ENCODE assay signal across 8 mouse cellular contexts in the genomic region with DNA sequence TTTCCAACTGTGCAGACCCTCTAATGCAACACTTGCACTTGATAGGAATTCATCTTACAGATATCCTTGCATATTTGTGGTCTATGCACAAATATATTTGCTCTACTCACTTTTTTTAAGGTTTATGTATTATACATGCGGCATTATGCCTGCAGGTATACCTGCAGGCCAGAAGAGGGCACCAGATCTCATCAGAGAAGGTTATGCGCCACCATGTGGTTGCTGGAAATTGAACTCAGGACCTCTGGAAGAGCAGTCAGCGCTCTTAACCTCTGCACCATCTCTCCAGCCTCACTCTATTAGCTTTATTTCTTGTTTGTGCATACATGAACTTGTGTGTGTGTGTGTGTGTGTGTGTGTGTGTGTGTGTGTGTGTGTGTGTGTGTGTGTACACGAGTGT. TPM values are rescaled to one million over a fixed set of nuclear protein-coding genes. Genes with fewer than 3 reads are reported as not detected.
DNase-seq lines count a peak whose midpoint lies in the region; ATAC-seq and TF ChIP-seq lines count a peak whose summit lies in the region.

No protein-coding gene starts in this region.

- no peaks in the 10 kb centered on the region for H3K9me3 ChIP-seq in forebrain, postnatal 0 days (ENCODE audit: low read length)
- H3K9me3 ChIP-seq in forebrain, embryonic 16.5 days (ENCODE audit: control insufficient read depth, low read length), result no peaks in the 10 kb centered on the region
- no peaks in the 10 kb centered on the region for H3K9me3 ChIP-seq in embryonic facial prominence, embryonic 11.5 days (replicated peaks; ENCODE audit: control insufficient read depth, low read length)

- no peak overlapping the region for H3K4me3 ChIP-seq in forebrain, postnatal 0 days (ENCODE audit: low read depth, low read length)
- no peak overlapping the region for H3K4me3 ChIP-seq in forebrain, embryonic 16.5 days (replicated peaks; ENCODE audit: low read length)
- no peak overlapping the region for H3K4me3 ChIP-seq in embryonic facial prominence, embryonic 11.5 days (ENCODE audit: low read depth, low read length)

- H3K4me2 ChIP-seq in forebrain, postnatal 0 days (ENCODE audit: low read depth), result no peak overlapping the region
- H3K4me2 ChIP-seq in forebrain, embryonic 16.5 days (ENCODE audit: low read length), result no peak overlapping the region
- no peak overlapping the region for H3K4me2 ChIP-seq in embryonic facial prominence, embryonic 11.5 days (ENCODE audit: low read depth, low read length)

- H3K27me3 ChIP-seq in forebrain, postnatal 0 days (ENCODE audit: insufficient read depth, low read length), result no peaks in the 10 kb centered on the region; the same call in 1 of the 2 replicates
- H3K27me3 ChIP-seq in forebrain, embryonic 16.5 days (replicated peaks; ENCODE audit: control insufficient read depth, insufficient read depth, low read length), result no peaks in the 10 kb centered on the region
- H3K27me3 ChIP-seq in embryonic facial prominence, embryonic 11.5 days (ENCODE audit: control insufficient read depth, insufficient read depth, low read length), result no peaks in the 10 kb centered on the region

- ATAC-seq in forebrain, postnatal 0 days, result no peak
- ATAC-seq in forebrain, embryonic 16.5 days, result no peak
- no peak for ATAC-seq in embryonic facial prominence, embryonic 11.5 days (replicated peaks; ENCODE audit: insufficient number of reproducible peaks, low FRiP score, low TSS enrichment, low read depth)
- ATAC-seq in megakaryocyte-erythroid progenitor cell, adult 5-6 weeks (replicated peaks; ENCODE audit: low FRiP score, low TSS enrichment, poor library complexity, severe bottlenecking), result peak; percentile 63

- DNase-seq in forebrain, postnatal 0 days, result no peak
- DNase-seq in right cerebral cortex, postnatal 4 days, result peak; percentile 41
- DNase-seq in right cerebral cortex, postnatal 10 days (ENCODE audit: low spot score in 2 of 2), result no peak
- peak; percentile 67 for DNase-seq in embryonic facial prominence, embryonic 11.5 days (ENCODE audit: low spot score)
- DNase-seq in ovary, postnatal 36 days (ENCODE audit: low spot score), result no peak
- DNase-seq in urinary bladder, postnatal 10 days (ENCODE audit: low spot score), result no peak

- peak; percentile 79 for TF ChIP-seq CTCF in forebrain, postnatal 0 days (IDR thresholded peaks at IDR 0.05; ENCODE audit: low read depth)

- no peaks in the 10 kb centered on the region for H3K36me3 ChIP-seq in forebrain, postnatal 0 days (ENCODE audit: insufficient read depth)
- no peaks in the 10 kb centered on the region for H3K36me3 ChIP-seq in forebrain, embryonic 16.5 days (ENCODE audit: control insufficient read depth, insufficient read depth)
- no peaks in the 10 kb centered on the region for H3K36me3 ChIP-seq in embryonic facial prominence, embryonic 11.5 days (replicated peaks; ENCODE audit: control insufficient read depth, insufficient read depth, low read depth, low read length)

- H3K27ac ChIP-seq in forebrain, postnatal 0 days (ENCODE audit: low read depth, low read length), result no peak overlapping the region
- H3K27ac ChIP-seq in forebrain, embryonic 16.5 days (ENCODE audit: low read length), result no peak overlapping the region
- no peak overlapping the region for H3K27ac ChIP-seq in embryonic facial prominence, embryonic 11.5 days (replicated peaks; ENCODE audit: low read depth, low read length)

- H3K4me1 ChIP-seq in forebrain, postnatal 0 days (ENCODE audit: insufficient read depth), result no peaks in the 10 kb centered on the region
- H3K4me1 ChIP-seq in forebrain, embryonic 16.5 days (replicated peaks; ENCODE audit: control insufficient read depth, insufficient read depth, low read length), result no peaks in the 10 kb centered on the region
- no peaks in the 10 kb centered on the region for H3K4me1 ChIP-seq in embryonic facial prominence, embryonic 11.5 days (ENCODE audit: control insufficient read depth, insufficient read depth, low read length)

- no peak overlapping the region for H3K9ac ChIP-seq in forebrain, postnatal 0 days
- H3K9ac ChIP-seq in forebrain, embryonic 16.5 days (replicated peaks; ENCODE audit: low read depth, low read length), result no peak overlapping the region
- H3K9ac ChIP-seq in embryonic facial prominence, embryonic 11.5 days (replicated peaks; ENCODE audit: low read length), result no peak overlapping the region

- 30% methylated on average over 4 of the region's 4 CpGs for WGBS in forebrain, postnatal 0 days
- WGBS in forebrain, embryonic 16.5 days, result 35% methylated on average over 4 of the region's 4 CpGs
- 27% methylated on average over 4 of the region's 4 CpGs for WGBS in embryonic facial prominence, embryonic 11.5 days

RNA-seq across cellular contexts. Expression of a gene that starts 9.9 kb away (rescaled TPM):
- 3.5 and 7.5 TPM in 2 replicates for total RNA-seq in forebrain, postnatal 0 days (2014; rRNA removed)
- polyA plus RNA-seq in forebrain, postnatal 0 days (2015; fragmentation: Nextera tagmentation; extraction: Ambion mirVana), result 8.6 and 10.6 TPM in 2 replicates
- polyA plus RNA-seq in forebrain, embryonic 16.5 days (2015; fragmentation: Nextera tagmentation; extraction: Ambion mirVana), result 18.6 and 19.1 TPM in 2 replicates
- 39.7 and 41.8 TPM in 2 replicates for polyA plus RNA-seq in embryonic facial prominence, embryonic 11.5 days (2014; fragmentation: Nextera tagmentation; extraction: Ambion mirVana)
- total RNA-seq in megakaryocyte-erythroid progenitor cell, adult 5-6 weeks (2014; fragmentation: Nextera tagmentation), result 67.6 and 71.5 TPM in 2 replicates
- 35.9 and 46.3 TPM in 2 replicates for total RNA-seq in megakaryocyte-erythroid progenitor cell, adult 5-6 weeks (2017)

RNA-seq across cellular contexts. Expression of a gene that starts 29.3 kb away (rescaled TPM):
- 3.9 and 4.9 TPM in 2 replicates for total RNA-seq in forebrain, postnatal 0 days (2014; rRNA removed)
- polyA plus RNA-seq in forebrain, postnatal 0 days (2015; fragmentation: Nextera tagmentation; extraction: Ambion mirVana), result 2.4 and 3.1 TPM in 2 replicates
- 7.5 and 7.8 TPM in 2 replicates for polyA plus RNA-seq in forebrain, embryonic 16.5 days (2015; fragmentation: Nextera tagmentation; extraction: Ambion mirVana)
- polyA plus RNA-seq in embryonic facial prominence, embryonic 11.5 days (2014; fragmentation: Nextera tagmentation; extraction: Ambion mirVana), result 5.0 TPM in 2 replicates
- 0.69 and 1.6 TPM in 2 replicates for total RNA-seq in megakaryocyte-erythroid progenitor cell, adult 5-6 weeks (2014; fragmentation: Nextera tagmentation)
- 0.76 and 1.7 TPM in 2 replicates for total RNA-seq in megakaryocyte-erythroid progenitor cell, adult 5-6 weeks (2017)

RNA-seq across cellular contexts. Expression of a gene that starts 29.6 kb away (rescaled TPM):
- 14.8 and 15.0 TPM in 2 replicates for total RNA-seq in forebrain, postnatal 0 days (2014; rRNA removed)
- polyA plus RNA-seq in forebrain, postnatal 0 days (2015; fragmentation: Nextera tagmentation; extraction: Ambion mirVana), result 2.6 and 3.8 TPM in 2 replicates
- 3.9 and 4.4 TPM in 2 replicates for polyA plus RNA-seq in forebrain, embryonic 16.5 days (2015; fragmentation: Nextera tagmentation; extraction: Ambion mirVana)
- 1.2 and 3.0 TPM in 2 replicates for polyA plus RNA-seq in embryonic facial prominence, embryonic 11.5 days (2014; fragmentation: Nextera tagmentation; extraction: Ambion mirVana)
- 0.44 and 2.9 TPM in 2 replicates for total RNA-seq in megakaryocyte-erythroid progenitor cell, adult 5-6 weeks (2014; fragmentation: Nextera tagmentation)
- total RNA-seq in megakaryocyte-erythroid progenitor cell, adult 5-6 weeks (2017), result not detected in 2 replicates

RNA-seq across cellular contexts. Expression of a gene that starts 38.3 kb away (rescaled TPM):
- 384 and 445 TPM in 2 replicates for total RNA-seq in forebrain, postnatal 0 days (2014; rRNA removed)
- 631 and 789 TPM in 2 replicates for polyA plus RNA-seq in forebrain, postnatal 0 days (2015; fragmentation: Nextera tagmentation; extraction: Ambion mirVana)
- polyA plus RNA-seq in forebrain, embryonic 16.5 days (2015; fragmentation: Nextera tagmentation; extraction: Ambion mirVana), result 398 and 425 TPM in 2 replicates
- 352 and 383 TPM in 2 replicates for polyA plus RNA-seq in embryonic facial prominence, embryonic 11.5 days (2014; fragmentation: Nextera tagmentation; extraction: Ambion mirVana)
- total RNA-seq in megakaryocyte-erythroid progenitor cell, adult 5-6 weeks (2014; fragmentation: Nextera tagmentation), result 188 and 266 TPM in 2 replicates
- 369 and 388 TPM in 2 replicates for total RNA-seq in megakaryocyte-erythroid progenitor cell, adult 5-6 weeks (2017)

RNA-seq across cellular contexts. Expression of a gene that starts 56.1 kb away (rescaled TPM):
- total RNA-seq in forebrain, postnatal 0 days (2014; rRNA removed), result 6.7 and 11.2 TPM in 2 replicates
- polyA plus RNA-seq in forebrain, postnatal 0 days (2015; fragmentation: Nextera tagmentation; extraction: Ambion mirVana), result 8.6 and 11.7 TPM in 2 replicates
- 4.6 and 5.3 TPM in 2 replicates for polyA plus RNA-seq in forebrain, embryonic 16.5 days (2015; fragmentation: Nextera tagmentation; extraction: Ambion mirVana)
- not detected in 2 replicates for polyA plus RNA-seq in embryonic facial prominence, embryonic 11.5 days (2014; fragmentation: Nextera tagmentation; extraction: Ambion mirVana)
- not detected in 2 replicates for total RNA-seq in megakaryocyte-erythroid progenitor cell, adult 5-6 weeks (2014; fragmentation: Nextera tagmentation)
- not detected in 2 replicates for total RNA-seq in megakaryocyte-erythroid progenitor cell, adult 5-6 weeks (2017)

Comparison
In these comparisons a context has a peak if more than half of its experiments do, and no peak if none do; other contexts are left out.
1. DNase-seq: peak in right cerebral cortex, postnatal 4 days (single experiment) and embryonic facial prominence, embryonic 11.5 days (single experiment); none in forebrain, postnatal 0 days (single experiment), right cerebral cortex, postnatal 10 days (0 of 2), ovary, postnatal 36 days (single experiment) and urinary bladder, postnatal 10 days (single experiment).